Mouse (Mus musculus) liver (tissue): ENCODE measurements at regions not wholly inside any gene's neighbourhood (a gene's known extent, or its start where the extent isn't known, plus 50 kb on each side); places are given as distances from the start of the nearest gene placed in this dataset.
A peak's percentile ranks its signal among the peaks of the same experiment; 100 is the strongest.
"Not testable (repeated sequence)": the region's sequence is repeated elsewhere in the genome, so short reads cannot be mapped to it uniquely, and the experiment has no call there.

Source experiments
- DNase-seq: peaks from one replicate; pipeline ENCODE4 v3.0.0-alpha.2; 2020; ENCODE audit warnings: mixed read lengths

GRCm38 (mm10) chr11:22420003-22420723, 78.1 kb upstream of the Ehbp1 start:
- DNase-seq, result no peak

GRCm38 (mm10) chr11:22421762-22422161, 79.7 kb upstream of the Ehbp1 start:
- no peak for DNase-seq

GRCm38 (mm10) chr11:22437140-22437850, 74.6 kb upstream of the Tmem17 start:
- DNase-seq, result peak; percentile 57

- no peak for DNase-seq
These were observed 74.1 kb upstream of the Tmem17 start for GRCm38 (mm10) chr11:22437851-22438215.

GRCm38 (mm10) chr11:22438441-22439066, 73.3 kb upstream of the Tmem17 start:
- DNase-seq, result no peak

GRCm38 (mm10) chr11:22440521-22440920, 71.4 kb upstream of the Tmem17 start:
- DNase-seq, result no peak

GRCm38 (mm10) chr11:22453161-22453560, 58.7 kb upstream of the Tmem17 start:
- DNase-seq, result no peak

GRCm38 (mm10) chr11:22456286-22456685, 55.6 kb upstream of the Tmem17 start:
- no peak for DNase-seq

GRCm38 (mm10) chr11:22457220-22457619, 54.7 kb upstream of the Tmem17 start:
- DNase-seq, result no peak

GRCm38 (mm10) chr11:22458951-22459703, 52.8 kb upstream of the Tmem17 start:
- no peak for DNase-seq

GRCm38 (mm10) chr11:22461019-22461735, 50.7 kb upstream of the Tmem17 start:
- DNase-seq, result not testable (repeated sequence)
